Mouse (Mus musculus) hindbrain, embryonic 14.5 days (tissue): ENCODE data around the gene Nkap. TPM values are rescaled to one million over a fixed set of nuclear protein-coding genes. Genes with fewer than 3 reads are reported as not detected.
"Not testable (repeated sequence)": the region's sequence is repeated elsewhere in the genome, so short reads cannot be mapped to it uniquely, and the experiment has no call there.

Source experiments
- ATAC-seq: fragments of 200-750 bp; cut with Nextera tagmentation; 2 replicates; pipeline ENCODE4 v1.8.0; 2017; ENCODE audit warnings: moderate number of reproducible peaks, mild to moderate bottlenecking, moderate TSS enrichment, moderate library complexity; ENCODE audit not compliant: low FRiP score
- DNase-seq: peaks from one replicate; pipeline ENCODE4 v3.0.0-alpha.2; 2015; ENCODE audit warnings: low spot score
- H3K27ac ChIP-seq: fragments of 300-500 bp; sonication (generic); 2 replicates; pipeline ENCODE4 v1.5.1; 2014; ENCODE audit warnings: mild to moderate bottlenecking, moderate library complexity
- H3K27me3 ChIP-seq: fragments of 300-500 bp; sonication (generic); 2 replicates; pipeline ENCODE4 v1.6.1; 2014; ENCODE audit warnings: mild to moderate bottlenecking, low read length, mixed read lengths; ENCODE audit not compliant: control insufficient read depth, insufficient read depth
- H3K36me3 ChIP-seq: fragments of 300-500 bp; sonication (generic); replicated peaks from 2 replicates; pipeline ENCODE4 v1.6.1; 2014; ENCODE audit not compliant: control insufficient read depth, insufficient read depth
- H3K4me1 ChIP-seq: fragments of 300-500 bp; sonication (generic); replicated peaks from 2 replicates; pipeline ENCODE4 v1.6.1; 2014; ENCODE audit warnings: antibody characterized with exemption, low read length, mixed read lengths; ENCODE audit not compliant: control insufficient read depth, insufficient read depth
- H3K4me2 ChIP-seq: fragments of 300-500 bp; sonication (generic); replicated peaks from 2 replicates; pipeline ENCODE4 v1.6.1; 2014; ENCODE audit warnings: mild to moderate bottlenecking, moderate library complexity
- H3K4me3 ChIP-seq: fragments of 300-500 bp; sonication (generic); replicated peaks from 2 replicates; pipeline ENCODE4 v1.5.1; 2014; ENCODE audit warnings: mild to moderate bottlenecking, low read length
- H3K9ac ChIP-seq: fragments of 300-500 bp; sonication (generic); 2 replicates; pipeline ENCODE4 v1.6.1; 2014
- H3K9me3 ChIP-seq: fragments of 300-500 bp; sonication (generic); 2 replicates; pipeline ENCODE4 v1.6.1; 2016; ENCODE audit warnings: low read length; ENCODE audit not compliant: control insufficient read depth
- WGBS: fragments of 180-500 bp; shearing (Covaris S2); extraction: QIAGEN DNeasy Blood & Tissue Kit; methylation state at CpG from one replicate; pipeline ENCODE4 v1.1.7; 2014; 5-methylcytosine and 5-hydroxymethylcytosine counted together
- polyA plus RNA-seq: library from polyadenylated mRNA; unstranded; fragments of >200 nt; fragmentation: Nextera tagmentation; extraction: Ambion mirVana; gene quantifications from 2 replicates; pipeline ENCODE4 v1.2.1, GENCODE M21; 2014

The Nkap gene
- polyA plus RNA-seq = 23.5 and 23.8 TPM in 2 replicates

DNA sequence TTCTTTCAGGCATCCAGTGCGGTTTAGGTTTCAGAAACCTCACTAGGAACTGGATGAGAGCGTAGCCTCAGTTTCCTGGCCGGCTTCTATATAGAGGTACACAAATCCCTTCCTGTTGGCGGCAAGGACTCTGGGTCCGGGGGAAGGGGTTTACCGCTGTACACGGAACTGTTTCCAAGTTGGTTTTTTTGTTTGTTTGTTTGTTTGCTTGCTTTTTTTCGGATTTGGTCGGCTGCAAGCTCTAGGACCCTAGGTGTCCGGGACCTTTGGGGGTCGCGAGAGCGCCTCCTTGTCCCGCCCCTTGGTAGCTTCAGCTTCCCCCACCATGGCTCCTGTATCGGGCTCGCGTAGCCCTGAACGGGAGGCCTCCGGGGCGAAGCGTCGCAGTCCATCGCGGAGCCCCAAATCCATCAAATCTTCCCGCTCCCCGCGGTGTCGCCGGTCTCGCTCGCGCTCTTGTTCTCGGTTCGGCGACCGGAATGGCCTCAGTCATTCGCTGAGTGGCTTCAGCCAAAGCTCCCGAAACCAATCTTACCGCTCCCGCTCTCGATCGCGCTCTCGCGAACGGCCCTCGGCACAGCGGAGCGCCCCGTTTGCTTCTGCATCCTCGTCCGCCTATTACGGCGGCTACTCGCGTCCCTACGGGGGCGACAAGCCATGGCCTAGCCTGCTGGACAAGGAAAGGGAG lies at the start of gene Nkap:
Gene Nkap, plus strand, starts transcription at position 125 of the 688 bp plus-strand sequence.
- Histone ChIP-seq H3K4me3 (peak within 1 kb of the TSS; percentile 64), H3K9ac (peak within 1 kb of the TSS; percentile 84), H3K4me1 (peaks cover 8% of the 10 kb centered on the region), H3K4me2 (peak within 1 kb of the TSS; percentile 61), H3K36me3 (no peaks in the 10 kb centered on the region), H3K27ac (peak within 1 kb of the TSS; percentile 80), H3K27me3 (no peaks in the 10 kb centered on the region), H3K9me3 (no peaks in the 10 kb centered on the region)
- peak; percentile 83 for DNase-seq
- 13% methylated on average over 49 of the region's 58 CpGs for WGBS
- ATAC-seq = peak; percentile 92

DNA sequence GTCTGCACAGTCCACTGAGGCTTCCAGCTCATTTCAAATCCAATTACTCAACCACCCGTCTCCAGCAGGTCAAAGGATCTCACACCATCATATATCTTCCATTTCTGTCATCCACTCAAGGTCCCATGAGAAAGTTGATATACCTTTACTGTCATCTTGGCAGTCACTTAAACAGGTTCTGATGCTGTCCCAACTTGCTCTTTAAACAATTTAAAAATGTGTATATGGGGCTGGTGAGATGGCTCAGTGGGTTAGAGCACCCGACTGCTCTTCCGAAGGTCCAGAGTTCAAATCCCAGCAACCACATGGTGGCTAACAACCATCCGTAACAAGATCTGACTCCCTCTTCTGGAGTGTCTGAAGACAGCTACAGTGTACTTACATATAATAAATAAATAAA lies 46.2 kb upstream of the Nkap start:
- peaks cover 18% of the 10 kb centered on the region for H3K36me3 ChIP-seq
- not testable (repeated sequence) for H3K27me3 ChIP-seq, H3K4me3 ChIP-seq, H3K27ac ChIP-seq, H3K4me1 ChIP-seq, H3K4me2 ChIP-seq, H3K9me3 ChIP-seq, ATAC-seq, DNase-seq, H3K9ac ChIP-seq
- 45% methylated on average over 2 of the region's 4 CpGs for WGBS

DNA sequence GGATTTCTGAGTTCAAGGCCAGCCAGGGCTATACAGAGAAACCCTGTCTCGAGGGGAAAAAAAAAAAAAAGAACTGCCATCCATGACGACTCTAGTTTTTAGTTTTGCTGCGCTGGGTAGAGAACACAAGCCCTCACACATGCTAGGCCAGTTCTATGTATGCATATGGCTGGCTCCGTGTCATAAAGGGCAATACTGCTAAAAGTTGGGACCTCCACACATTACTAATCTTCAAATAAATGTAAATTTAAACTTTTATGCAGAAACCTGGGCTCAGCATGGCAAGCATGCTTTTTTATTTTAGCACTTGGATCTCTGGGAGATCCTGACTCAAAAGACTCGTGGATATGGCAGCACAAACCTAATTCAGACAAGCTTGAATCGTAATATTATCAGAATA lies 45.4 kb upstream of the Nkap start:
- ATAC-seq (no peak), DNase-seq (no peak)
- Histone ChIP-seq H3K36me3 (peaks cover 18% of the 10 kb centered on the region), H3K27ac (no peak overlapping the region), H3K9ac (no peak overlapping the region), H3K27me3 (no peaks in the 10 kb centered on the region), H3K4me2 (no peak overlapping the region), H3K4me1 (peaks cover 6% of the 10 kb centered on the region), H3K4me3 (no peak overlapping the region), H3K9me3 (no peaks in the 10 kb centered on the region)
- 53% methylated on average over 6 of the region's 6 CpGs for WGBS

DNA sequence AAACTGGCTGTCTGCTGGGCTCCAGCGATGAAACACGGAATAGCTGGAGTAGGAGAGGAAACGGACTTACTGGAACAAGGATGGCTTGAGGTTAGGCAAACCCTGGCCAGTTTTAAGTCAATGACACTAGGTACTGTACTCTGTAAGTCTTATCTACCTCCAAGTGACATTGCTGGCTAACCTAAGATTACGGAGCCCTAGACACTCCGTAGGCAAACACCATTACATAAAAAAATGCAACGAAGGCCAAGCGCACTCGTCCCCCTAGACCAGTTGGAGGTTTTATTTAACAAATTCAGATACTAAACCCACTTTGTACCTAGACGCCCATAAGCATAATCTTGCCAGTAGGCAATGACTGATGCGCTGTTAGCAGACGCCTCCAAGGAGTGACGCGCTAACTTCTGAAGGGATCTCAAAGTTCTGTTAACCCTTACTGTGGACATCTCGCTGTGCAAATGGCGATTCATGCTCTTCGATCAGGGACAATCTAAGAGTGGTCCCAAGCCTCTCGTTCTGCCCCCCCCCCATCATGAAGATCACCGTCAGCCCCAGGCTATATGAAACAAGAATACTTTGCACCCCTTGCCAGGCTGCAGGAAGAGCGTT lies 42.2 kb upstream of the Nkap start:
- no peak for DNase-seq
- H3K27ac ChIP-seq = peak overlapping the region; percentile 88
- no peaks in the 10 kb centered on the region for H3K9me3 ChIP-seq
- H3K4me1 ChIP-seq = peaks cover 6% of the 10 kb centered on the region
- H3K9ac ChIP-seq = peak overlapping the region; percentile 70
- no peaks in the 10 kb centered on the region for H3K27me3 ChIP-seq
- peak overlapping the region; percentile 57 for H3K4me3 ChIP-seq
- ATAC-seq = peak; percentile 13; the same call in 1 of the 2 replicates
- H3K4me2 ChIP-seq = peak overlapping the region; percentile 66
- peaks cover 18% of the 10 kb centered on the region for H3K36me3 ChIP-seq
- WGBS = 15% methylated on average over 19 of the region's 19 CpGs

DNA sequence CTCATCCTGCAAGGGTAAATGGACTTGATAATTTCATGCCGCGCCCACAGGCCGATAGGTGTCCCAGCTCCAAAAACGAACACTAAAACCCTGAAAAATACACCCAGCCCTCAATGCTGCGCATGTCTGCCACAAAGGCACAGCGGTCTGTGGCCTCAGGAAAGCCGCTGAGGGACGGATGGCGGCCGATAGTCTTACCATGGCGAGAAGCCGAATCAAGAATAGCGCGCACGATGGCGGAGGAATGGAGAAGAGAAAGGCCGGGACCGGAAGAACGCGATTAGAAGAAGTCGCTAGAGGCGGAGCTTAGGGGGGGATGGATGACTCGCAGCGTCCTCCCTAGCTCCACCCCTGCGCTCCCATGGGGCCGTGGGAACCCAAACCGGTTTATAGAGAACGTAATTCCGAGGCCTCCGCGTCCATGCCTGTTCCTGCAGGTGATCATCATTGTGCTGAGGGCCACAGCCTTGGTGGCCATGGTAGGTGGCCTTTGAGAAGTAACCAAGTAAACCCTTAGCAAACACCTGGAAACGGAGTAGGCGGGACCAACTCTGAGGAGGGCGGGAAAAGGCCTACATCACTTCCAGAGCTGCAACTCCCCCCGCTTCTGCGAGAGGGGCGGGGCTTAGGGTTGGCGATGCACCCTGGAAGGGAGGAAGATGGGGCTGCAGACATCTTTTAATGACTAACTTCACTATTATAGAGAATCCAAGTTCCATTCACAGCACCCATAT lies 41.5 kb upstream of the Nkap start, which contains the start of gene Rpl39:
Gene Rpl39, minus strand, starts transcription at position 476 of the 734 bp plus-strand sequence.
- Histone ChIP-seq H3K9ac (peak within 1 kb of the TSS; percentile 70), H3K36me3 (peaks cover 18% of the 10 kb centered on the region), H3K4me1 (peaks cover 6% of the 10 kb centered on the region), H3K4me3 (peak within 1 kb of the TSS; percentile 57), H3K27ac (peak within 1 kb of the TSS; percentile 88), H3K4me2 (peak within 1 kb of the TSS; percentile 66), H3K27me3 (no peaks in the 10 kb centered on the region), H3K9me3 (no peaks in the 10 kb centered on the region)
- ATAC-seq (peak; percentile 96), DNase-seq (peak; percentile 88)
- WGBS = 18% methylated on average over 38 of the region's 38 CpGs

DNA sequence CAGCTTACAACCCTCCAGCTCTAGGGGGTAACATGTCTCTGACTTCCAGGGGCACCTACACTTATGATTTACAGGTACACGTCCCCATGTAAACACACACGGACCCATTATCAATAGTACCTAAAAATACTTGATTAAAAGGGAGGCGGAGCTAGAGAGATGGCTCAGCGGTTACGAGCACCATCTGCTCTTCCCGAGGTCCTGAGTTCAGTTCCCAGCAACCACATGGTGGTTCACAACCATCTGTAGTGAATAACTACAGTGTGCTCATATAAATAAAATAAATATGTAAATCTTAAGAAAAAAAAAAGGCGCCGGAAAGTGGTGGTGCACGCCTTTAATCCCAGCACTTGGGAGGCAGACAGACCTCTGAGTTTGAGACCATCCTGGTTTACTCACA lies 40.9 kb upstream of the Nkap start:
- H3K4me3 ChIP-seq = peak overlapping the region; percentile 57
- H3K9me3 ChIP-seq = no peaks in the 10 kb centered on the region
- WGBS = 20% methylated on average over 9 of the region's 9 CpGs
- H3K36me3 ChIP-seq = peaks cover 18% of the 10 kb centered on the region
- H3K4me1 ChIP-seq = peaks cover 6% of the 10 kb centered on the region
- H3K4me2 ChIP-seq = peak overlapping the region; percentile 44
- ATAC-seq (no peak; the same call in 1 of the 2 replicates), DNase-seq (no peak)
- peak overlapping the region; percentile 88 for H3K27ac ChIP-seq
- H3K27me3 ChIP-seq = no peaks in the 10 kb centered on the region
- H3K9ac ChIP-seq = peak overlapping the region; percentile 70; the same call in 1 of the 2 replicates

DNA sequence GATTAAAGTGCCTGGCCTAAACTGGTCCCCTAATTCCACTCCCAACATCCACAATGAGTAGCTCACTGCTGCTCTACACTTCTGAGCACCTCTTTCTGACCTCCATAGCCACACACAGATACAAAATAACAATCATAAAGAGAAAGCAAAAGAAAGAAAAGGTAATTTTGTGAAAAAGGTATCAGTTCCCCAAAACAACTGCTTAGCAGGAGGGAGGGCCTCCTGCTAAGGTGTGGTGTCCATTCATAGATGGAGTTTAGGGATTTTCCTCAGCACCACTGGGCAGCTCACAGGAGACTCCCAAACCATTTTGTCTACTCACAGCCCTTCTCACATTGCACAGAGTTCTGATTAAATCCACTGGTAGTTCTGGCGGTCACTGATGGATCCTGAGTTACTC lies 37.8 kb upstream of the Nkap start:
- ATAC-seq (no peak), DNase-seq (no peak)
- Histone ChIP-seq H3K36me3 (peaks cover 4% of the 10 kb centered on the region; the same call in 1 of the 2 replicates), H3K4me2 (no peak overlapping the region), H3K4me1 (no peaks in the 10 kb centered on the region), H3K9me3 (no peaks in the 10 kb centered on the region), H3K9ac (no peak overlapping the region), H3K4me3 (no peak overlapping the region), H3K27ac (no peak overlapping the region), H3K27me3 (no peaks in the 10 kb centered on the region)
- WGBS = 90% methylated on average over 1 of the region's 1 CpGs

DNA sequence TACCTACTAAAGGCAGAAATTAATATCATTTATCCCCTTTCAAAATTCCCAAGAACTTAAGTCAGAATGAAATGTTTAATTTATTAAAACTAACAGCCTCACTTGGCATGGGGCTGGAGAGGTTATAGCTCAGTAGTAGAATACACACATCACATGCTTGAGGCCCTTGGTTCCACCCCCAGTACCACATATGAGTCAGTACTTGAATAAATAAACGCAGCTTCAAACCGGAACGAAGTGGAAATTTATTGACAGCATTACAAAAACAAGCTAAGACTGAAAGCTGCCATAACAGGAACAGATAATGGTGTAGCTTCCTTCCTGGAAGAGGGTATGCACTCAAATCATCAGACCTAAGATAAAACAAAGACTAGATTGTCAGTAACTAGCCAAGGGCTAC lies 35.1 kb upstream of the Nkap start:
- 82% methylated on average over 3 of the region's 3 CpGs for WGBS
- H3K36me3 ChIP-seq = peaks cover 22% of the 10 kb centered on the region
- H3K27me3 ChIP-seq = no peaks in the 10 kb centered on the region
- no peak overlapping the region for H3K27ac ChIP-seq
- H3K9ac ChIP-seq = no peak overlapping the region
- ATAC-seq (no peak), DNase-seq (no peak)
- no peak overlapping the region for H3K4me3 ChIP-seq
- H3K9me3 ChIP-seq = no peaks in the 10 kb centered on the region
- H3K4me1 ChIP-seq = no peaks in the 10 kb centered on the region
- no peak overlapping the region for H3K4me2 ChIP-seq

DNA sequence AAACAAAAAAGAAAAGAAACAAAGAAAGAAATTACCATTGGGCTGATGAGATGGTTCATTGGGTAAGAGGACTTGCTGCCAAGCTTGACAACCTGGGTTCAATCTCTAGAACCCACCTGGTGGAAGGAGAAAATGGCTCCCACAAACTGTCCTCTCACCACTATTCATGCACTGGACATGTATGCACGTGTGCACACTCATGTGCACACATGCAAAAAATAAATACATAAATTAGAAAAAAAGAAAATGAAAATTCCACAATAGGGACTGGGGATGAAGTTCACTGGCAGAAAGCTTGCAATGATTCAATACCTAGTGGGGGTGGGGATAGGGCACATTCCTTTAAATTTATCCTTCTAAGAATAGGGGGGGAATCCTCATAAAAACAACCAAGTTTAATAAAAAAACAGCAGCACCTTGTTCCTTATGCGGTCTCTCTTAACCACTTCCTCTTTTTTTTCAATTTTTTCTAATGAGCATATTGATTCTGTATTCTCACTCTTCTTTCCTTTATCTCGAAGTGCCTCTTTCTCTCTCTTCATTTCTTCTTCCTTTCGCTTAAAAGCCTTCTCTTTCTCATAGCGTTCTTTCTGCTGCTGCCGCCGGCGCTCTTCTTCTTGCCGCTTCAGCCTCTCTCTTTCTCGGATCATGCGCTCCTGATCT lies 31.4 kb upstream of the Nkap start:
- H3K9ac ChIP-seq = no peak overlapping the region
- H3K4me3 ChIP-seq = no peak overlapping the region
- H3K4me1 ChIP-seq = no peaks in the 10 kb centered on the region
- DNase-seq = no peak
- WGBS = 95% methylated on average over 11 of the region's 11 CpGs
- H3K36me3 ChIP-seq = peaks cover 45% of the 10 kb centered on the region
- H3K27ac ChIP-seq = no peak overlapping the region
- H3K9me3 ChIP-seq = no peaks in the 10 kb centered on the region
- H3K27me3 ChIP-seq = no peaks in the 10 kb centered on the region
- no peak overlapping the region for H3K4me2 ChIP-seq
- no peak for ATAC-seq
